Mouse (Mus musculus) CH12.LX (cell line): ENCODE measurements around the gene Oprd1.

Experiments used
- CTCF ChIP-seq, 2 experiments: IDR thresholded peaks in 1 of 2; conservative IDR thresholded peaks in 1 of 2; 2 replicates each; pipeline ENCODE4 v1.5.1; 2011 to 2012; ENCODE audit warnings: low read depth in 2 of 2, low read length in 2 of 2, improper control_type of control experiment in 1 of 2, inconsistent platforms in 1 of 2, mild to moderate bottlenecking in 1 of 2, moderate library complexity in 1 of 2
- E2F4 ChIP-seq: IDR thresholded peaks from 2 replicates; pipeline ENCODE4 v1.6.1; 2011; ENCODE audit warnings: low read depth, low read length, improper control_type of control experiment; ENCODE audit not compliant: insufficient replicate concordance
- MAFK ChIP-seq: IDR thresholded peaks from 2 replicates; pipeline ENCODE4 v1.6.1; 2011; ENCODE audit warnings: low read length, improper control_type of control experiment; ENCODE audit not compliant: insufficient replicate concordance
- POLR2A ChIP-seq: IDR thresholded peaks from 2 replicates; pipeline ENCODE4 v1.6.1; 2011; ENCODE audit warnings: low read depth, mild to moderate bottlenecking, improper control_type of control experiment, low read length
- SMC3 ChIP-seq: IDR thresholded peaks from 2 replicates; pipeline ENCODE4 v1.6.1; 2011; ENCODE audit warnings: low read depth, low read length, improper control_type of control experiment
- ZC3H11A ChIP-seq: IDR thresholded peaks from 2 replicates; pipeline ENCODE4 v1.6.1; 2012; ENCODE audit warnings: low read depth, mild to moderate bottlenecking, inconsistent platforms, low read length, improper control_type of control experiment
- ZNF384 ChIP-seq: IDR thresholded peaks from 2 replicates; pipeline ENCODE4 v1.6.1; 2012; ENCODE audit warnings: low read depth, low read length, improper control_type of control experiment, inconsistent platforms

GRCm38 (mm10) chr4:132116315-132116714 is 28.0 kb downstream of the Oprd1 start:
- no peak for TF ChIP-seq MAFK
- TF ChIP-seq SMC3: no peak
- no peak for TF ChIP-seq POLR2A
- no peak for TF ChIP-seq CTCF (conservative IDR thresholded peaks at IDR 0.05 in 1 of 2, IDR thresholded peaks at IDR 0.05 in 1 of 2; ENCODE audit: low read depth in 2 of 2, low read length in 2 of 2)
- no peak for TF ChIP-seq ZNF384
- TF ChIP-seq ZC3H11A: no peak
- no peak for TF ChIP-seq E2F4
